Mouse (Mus musculus) limb, embryonic 11.5 days (tissue): ENCODE results near the gene Crcp. TPM values are rescaled to one million over a fixed set of nuclear protein-coding genes. Genes with fewer than 3 reads are reported as not detected.

Source experiments
- ATAC-seq: fragments of 200-750 bp; cut with Nextera tagmentation; 2 replicates; pipeline ENCODE4 v1.8.0; 2017; ENCODE audit warnings: low read depth; ENCODE audit not compliant: insufficient number of reproducible peaks, low FRiP score, low TSS enrichment
- DNase-seq: peaks from one replicate; pipeline ENCODE4 v3.0.0-alpha.2; 2015; ENCODE audit warnings: low spot score
- H3K27ac ChIP-seq: fragments of 300-500 bp; sonication (generic); replicated peaks from 2 replicates; pipeline ENCODE4 v1.5.1; 2014; ENCODE audit warnings: low read depth, mild to moderate bottlenecking, low read length
- H3K27me3 ChIP-seq: fragments of 300-500 bp; sonication (generic); 2 replicates; pipeline ENCODE4 v1.6.1; 2014; ENCODE audit warnings: mild to moderate bottlenecking, low read length, mixed read lengths; ENCODE audit not compliant: control insufficient read depth, insufficient read depth
- H3K36me3 ChIP-seq: fragments of 300-500 bp; sonication (generic); 2 replicates; pipeline ENCODE4 v1.6.1; 2014; ENCODE audit warnings: mild to moderate bottlenecking, low read length, moderate library complexity, mixed read lengths; ENCODE audit not compliant: control insufficient read depth, insufficient read depth
- H3K4me1 ChIP-seq: fragments of 300-500 bp; sonication (generic); 2 replicates; pipeline ENCODE4 v1.6.1; 2014; ENCODE audit warnings: low read length, mixed read lengths; ENCODE audit not compliant: control insufficient read depth, insufficient read depth
- H3K4me2 ChIP-seq: fragments of 300-500 bp; sonication (generic); 2 replicates; pipeline ENCODE4 v1.6.1; 2014; ENCODE audit warnings: low read depth, mild to moderate bottlenecking, moderate library complexity; ENCODE audit not compliant: severe bottlenecking
- H3K4me3 ChIP-seq: fragments of 300-500 bp; sonication (generic); 2 replicates; pipeline ENCODE4 v1.5.1; 2014; ENCODE audit warnings: low read depth, low read length
- H3K9ac ChIP-seq: fragments of 300-500 bp; sonication (generic); 2 replicates; pipeline ENCODE4 v1.6.1; 2014; ENCODE audit warnings: mild to moderate bottlenecking, low read length
- H3K9me3 ChIP-seq: fragments of 300-500 bp; sonication (generic); 2 replicates; pipeline ENCODE4 v1.6.1; 2016; ENCODE audit warnings: low read length; ENCODE audit not compliant: control insufficient read depth
- WGBS: fragments of 180-500 bp; shearing (Covaris S2); extraction: QIAGEN DNeasy Blood & Tissue Kit; methylation state at CpG from one replicate; pipeline ENCODE4 v1.1.7; 2014; 5-methylcytosine and 5-hydroxymethylcytosine counted together
- polyA plus RNA-seq: library from polyadenylated mRNA; unstranded; fragments of >200 nt; fragmentation: Nextera tagmentation; extraction: Ambion mirVana; gene quantifications from 2 replicates; pipeline ENCODE4 v1.2.1, GENCODE M21; 2014

Gene Crcp
- polyA plus RNA-seq, 1 experiment from 2014 or later = 29.6 TPM

DNA sequence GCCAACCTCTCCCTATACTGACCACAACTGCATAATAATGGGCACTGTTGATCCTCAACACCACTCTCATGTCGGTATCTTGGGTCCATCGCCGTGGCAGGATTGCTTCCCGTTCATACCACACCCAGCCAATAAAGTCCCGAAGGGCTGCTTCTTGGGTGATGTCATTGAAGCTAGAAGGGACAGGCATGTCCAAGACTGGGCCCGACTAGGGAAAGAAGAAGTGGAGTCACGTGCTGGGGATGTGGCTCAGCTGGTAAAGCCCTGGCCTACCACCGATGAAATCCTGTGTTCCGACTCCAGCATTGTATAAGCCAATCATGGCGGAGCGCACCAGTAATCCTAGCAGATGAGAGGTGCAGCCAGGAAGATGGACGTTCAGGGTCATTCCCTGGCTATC lies 28.4 kb upstream of the Crcp start:
- H3K4me2 ChIP-seq = no peak overlapping the region
- 93% methylated on average over 12 of the region's 12 CpGs for WGBS

DNA sequence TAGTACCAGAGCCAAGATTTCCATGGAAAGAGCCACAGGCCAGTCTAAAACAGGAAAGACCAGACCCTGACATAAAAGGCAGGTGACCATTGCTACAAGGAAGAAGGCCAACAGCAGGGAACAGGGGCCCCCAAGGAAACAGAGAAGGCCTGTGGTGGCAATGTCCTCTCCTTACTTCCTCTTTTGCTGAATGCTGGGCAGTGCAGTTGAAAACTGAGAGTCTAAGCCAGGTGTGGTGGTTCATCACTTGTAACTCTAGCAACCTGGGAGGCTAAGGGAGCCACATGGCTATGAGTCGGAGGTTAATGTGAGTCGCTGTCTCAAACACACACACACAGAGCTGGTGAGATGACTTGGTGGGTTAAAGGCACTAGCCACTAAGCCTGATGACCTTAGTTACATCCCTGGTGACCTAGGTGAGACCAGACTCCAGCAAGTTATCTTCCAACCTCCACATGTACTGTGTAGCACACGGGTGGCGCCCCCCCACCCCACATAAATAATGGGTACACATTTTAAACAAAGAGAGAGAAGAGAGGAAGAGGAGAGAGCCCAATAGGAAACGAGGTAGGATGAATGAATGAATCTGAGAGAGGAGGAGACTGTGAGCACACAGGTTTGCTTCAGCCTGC lies 27.6 kb upstream of the Crcp start:
- no peaks in the 10 kb centered on the region; the same call in 1 of the 2 replicates for H3K36me3 ChIP-seq
- peaks cover 7% of the 10 kb centered on the region for H3K4me1 ChIP-seq
- peak overlapping the region; percentile 77 for H3K9ac ChIP-seq
- no peak for ATAC-seq
- no peak overlapping the region for H3K27ac ChIP-seq
- H3K9me3 ChIP-seq = no peaks in the 10 kb centered on the region
- no peaks in the 10 kb centered on the region for H3K27me3 ChIP-seq
- peak overlapping the region; percentile 61 for H3K4me3 ChIP-seq
- no peak for DNase-seq
- peak overlapping the region; percentile 70 for H3K4me2 ChIP-seq
- 65% methylated on average over 5 of the region's 5 CpGs for WGBS

More for the DNA sequence above, 28.4 kb upstream of the Crcp start:
- Histone ChIP-seq H3K4me1 (peaks cover 7% of the 10 kb centered on the region), H3K9me3 (no peaks in the 10 kb centered on the region), H3K4me3 (no peak overlapping the region), H3K27me3 (no peaks in the 10 kb centered on the region), H3K27ac (no peak overlapping the region), H3K9ac (no peak overlapping the region), H3K36me3 (no peaks in the 10 kb centered on the region; the same call in 1 of the 2 replicates)
- no peak for ATAC-seq
- DNase-seq = no peak

DNA sequence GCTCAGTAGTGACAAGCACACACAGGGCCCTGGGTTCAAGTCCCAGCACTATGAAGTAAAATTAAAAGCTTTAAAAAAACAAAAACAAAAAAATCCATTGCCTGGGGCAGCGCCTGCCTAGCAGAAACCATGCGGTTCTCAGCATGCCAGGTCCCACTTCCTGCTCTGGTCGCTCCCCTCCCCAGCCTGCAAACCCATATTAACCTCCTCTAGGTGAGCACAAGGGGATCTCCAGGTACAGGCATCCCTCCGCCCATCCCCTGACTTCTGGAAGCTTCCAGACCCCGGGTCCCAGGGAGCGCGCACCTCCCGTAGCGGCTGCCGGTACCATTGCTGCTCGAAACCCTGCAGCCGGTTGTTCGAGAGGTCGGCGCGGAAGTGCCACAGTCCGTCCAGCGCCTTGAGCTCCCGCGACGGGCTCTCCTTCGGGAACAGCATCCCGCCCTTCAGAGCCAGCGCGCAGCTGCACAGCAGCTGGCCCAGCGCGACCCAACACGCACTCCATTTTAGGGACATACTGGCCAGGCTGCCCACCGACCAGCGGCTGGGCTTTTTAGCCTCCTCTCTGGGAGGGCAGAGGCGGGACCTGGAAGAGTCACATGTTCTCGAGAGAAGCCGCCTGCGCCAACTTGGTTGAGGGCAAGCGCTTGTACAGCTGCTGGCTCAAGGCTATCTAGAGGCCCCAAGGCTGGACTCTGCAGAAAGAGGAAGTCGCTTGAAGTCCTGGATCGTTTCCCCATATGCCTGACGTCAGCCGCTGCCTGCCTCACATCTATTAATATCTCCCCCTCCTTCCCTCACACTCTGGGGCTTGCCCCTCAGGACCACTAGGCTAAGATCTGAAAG lies 26.6 kb upstream of the Crcp start, which contains the start of gene Gusb:
Gene Gusb (minus strand): TSS at position 749 of the 846 bp plus-strand sequence.
- Histone ChIP-seq H3K9me3 (no peaks in the 10 kb centered on the region), H3K36me3 (no peaks in the 10 kb centered on the region; the same call in 1 of the 2 replicates), H3K4me3 (peak within 1 kb of the TSS; percentile 61), H3K4me1 (peaks cover 7% of the 10 kb centered on the region), H3K27ac (peak within 1 kb of the TSS; percentile 77), H3K9ac (peak within 1 kb of the TSS; percentile 77), H3K4me2 (peak within 1 kb of the TSS; percentile 70), H3K27me3 (no peaks in the 10 kb centered on the region)
- ATAC-seq = peak; percentile 77
- under 1% methylated on average over 39 of the region's 39 CpGs for WGBS
- peak; percentile 87 for DNase-seq

DNA sequence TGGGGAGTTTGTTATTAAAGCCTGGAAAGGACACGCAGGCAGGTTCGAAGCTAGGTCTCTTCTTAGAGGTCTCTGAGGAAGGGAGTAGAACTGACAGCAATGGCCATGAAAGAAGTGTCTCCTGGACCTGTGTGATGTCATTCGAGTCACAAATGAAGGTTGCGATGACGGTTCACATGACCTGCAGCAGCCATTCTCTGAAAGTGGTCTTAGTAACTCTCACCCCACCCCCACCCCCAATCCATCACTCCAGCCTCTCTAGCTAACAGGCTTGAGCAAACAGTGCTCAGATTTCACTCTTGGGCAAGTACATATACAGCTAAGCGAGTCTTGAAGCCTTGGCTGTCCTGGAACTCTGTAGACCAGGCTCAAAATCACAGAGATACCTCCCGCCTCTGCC lies 25.9 kb upstream of the Crcp start:
- 48% methylated on average over 7 of the region's 7 CpGs for WGBS
- no peak for DNase-seq
- Histone ChIP-seq H3K4me2 (peak overlapping the region; percentile 70; the same call in 1 of the 2 replicates), H3K27ac (peak overlapping the region; percentile 77), H3K9me3 (no peaks in the 10 kb centered on the region), H3K4me1 (peaks cover 7% of the 10 kb centered on the region), H3K36me3 (no peaks in the 10 kb centered on the region), H3K4me3 (peak overlapping the region; percentile 61; the same call in 1 of the 2 replicates), H3K9ac (no peak overlapping the region), H3K27me3 (no peaks in the 10 kb centered on the region)
- ATAC-seq = 0 out of 2 replicates have a peak, but pooled peaks have one; percentile 10

DNA sequence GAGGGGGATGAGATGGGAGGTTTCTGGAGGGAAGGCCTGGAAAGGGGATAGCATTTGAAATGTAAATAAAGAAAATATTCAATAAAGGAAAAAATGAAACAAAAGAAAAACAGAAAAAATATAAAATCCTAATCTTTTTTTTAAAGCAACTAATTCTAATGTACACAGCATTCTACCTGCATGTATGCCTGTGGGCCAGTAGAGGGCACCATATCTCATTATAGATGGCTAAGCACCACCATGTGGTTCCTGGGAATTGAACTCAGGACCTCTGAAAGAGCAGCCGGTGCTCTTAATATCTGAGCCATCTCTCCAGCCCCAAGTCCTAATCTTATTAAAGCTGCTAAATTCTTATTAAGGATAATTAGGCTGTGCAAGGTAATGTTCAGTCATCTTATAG lies 21.7 kb upstream of the Crcp start:
- ATAC-seq (no peak), DNase-seq (no peak)
- Histone ChIP-seq H3K27ac (no peak overlapping the region), H3K9me3 (peaks cover 3% of the 10 kb centered on the region; the same call in 1 of the 2 replicates), H3K36me3 (peaks cover 5% of the 10 kb centered on the region), H3K4me3 (no peak overlapping the region), H3K4me1 (no peaks in the 10 kb centered on the region), H3K27me3 (no peaks in the 10 kb centered on the region), H3K9ac (no peak overlapping the region), H3K4me2 (no peak overlapping the region)
- 90% methylated on average over 1 of the region's 1 CpGs for WGBS

DNA sequence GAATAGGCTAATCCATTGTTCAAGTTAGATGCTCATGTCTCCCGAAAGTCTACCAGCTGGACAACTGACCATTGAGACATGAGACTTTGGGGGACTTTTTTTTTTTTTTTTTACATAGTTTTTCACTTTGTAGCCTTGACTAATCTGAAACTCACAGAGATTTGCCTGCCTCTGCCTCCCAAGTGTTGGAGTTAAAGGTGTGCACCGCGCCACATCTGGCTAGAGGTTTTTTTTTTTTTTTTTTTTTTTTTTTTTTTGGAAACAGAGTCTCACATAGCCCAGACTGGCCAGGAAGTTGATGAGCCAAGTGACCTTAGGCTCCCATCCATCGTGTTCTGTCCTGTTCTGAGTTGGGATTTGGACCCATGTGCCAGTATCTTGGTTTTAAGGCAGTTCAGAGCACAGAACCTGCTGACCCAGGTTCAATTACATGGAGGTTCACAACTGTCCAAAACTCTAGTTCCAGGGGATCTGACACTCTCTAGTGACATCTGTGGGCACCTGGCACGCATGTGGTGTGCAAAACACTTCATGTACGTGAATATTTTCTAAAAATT lies 21.0 kb upstream of the Crcp start:
- H3K9me3 ChIP-seq = peaks cover 3% of the 10 kb centered on the region; the same call in 1 of the 2 replicates
- peaks cover 5% of the 10 kb centered on the region for H3K36me3 ChIP-seq
- WGBS = 84% methylated on average over 6 of the region's 6 CpGs
- H3K4me1 ChIP-seq = no peaks in the 10 kb centered on the region
- no peak overlapping the region for H3K4me2 ChIP-seq
- H3K9ac ChIP-seq = no peak overlapping the region
- no peak overlapping the region for H3K27ac ChIP-seq
- no peak for ATAC-seq
- no peaks in the 10 kb centered on the region for H3K27me3 ChIP-seq
- no peak for DNase-seq
- no peak overlapping the region for H3K4me3 ChIP-seq

DNA sequence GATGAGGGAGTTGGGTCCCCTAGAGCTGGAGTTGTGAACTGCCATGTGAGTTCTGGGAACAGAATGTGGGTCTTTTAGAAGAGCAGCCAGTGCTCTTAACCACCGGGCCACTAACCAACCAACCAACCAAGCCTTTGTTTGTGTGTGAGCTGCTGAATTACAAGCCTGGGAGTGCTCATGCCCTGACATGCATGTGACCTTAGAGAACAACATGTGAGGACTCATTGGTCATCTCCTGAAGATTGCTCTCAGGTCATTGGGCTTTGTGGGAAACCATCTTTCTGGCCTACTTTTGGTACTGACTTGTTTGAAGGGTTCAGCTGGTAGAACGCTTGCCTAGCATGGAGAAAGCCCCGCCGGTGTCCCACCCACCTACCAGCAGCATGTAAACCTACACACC lies 19.3 kb upstream of the Crcp start:
- Histone ChIP-seq H3K27ac (no peak overlapping the region), H3K9ac (no peak overlapping the region), H3K36me3 (peaks cover 5% of the 10 kb centered on the region), H3K4me2 (no peak overlapping the region), H3K9me3 (peaks cover 3% of the 10 kb centered on the region; the same call in 1 of the 2 replicates), H3K4me3 (no peak overlapping the region), H3K27me3 (no peaks in the 10 kb centered on the region), H3K4me1 (no peaks in the 10 kb centered on the region)
- no peak for DNase-seq
- WGBS = 90% methylated on average over 4 of the region's 4 CpGs
- no peak for ATAC-seq

DNA sequence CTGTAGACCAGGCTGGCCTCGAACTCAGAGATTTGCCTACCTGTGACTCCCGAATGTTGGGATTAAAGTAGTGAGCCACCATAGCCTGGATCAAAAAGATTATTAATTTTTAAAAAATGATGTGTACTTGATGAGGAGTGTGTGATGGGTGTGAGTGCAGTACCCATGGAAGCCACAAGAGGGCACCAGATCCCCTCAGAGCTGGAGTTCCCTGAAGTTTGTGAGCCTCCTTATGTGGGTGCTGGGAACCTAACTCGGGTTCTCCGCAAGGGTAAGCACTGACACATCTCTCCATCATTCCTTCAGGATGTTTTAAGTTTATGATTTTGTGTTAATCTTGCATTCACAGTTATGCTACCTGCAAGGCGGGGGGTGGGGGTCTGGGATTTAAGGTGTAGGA lies 18.1 kb upstream of the Crcp start:
- no peak overlapping the region for H3K4me2 ChIP-seq
- no peak overlapping the region for H3K9ac ChIP-seq
- H3K4me3 ChIP-seq = no peak overlapping the region
- H3K36me3 ChIP-seq = peaks cover 5% of the 10 kb centered on the region
- H3K27ac ChIP-seq = no peak overlapping the region
- H3K4me1 ChIP-seq = no peaks in the 10 kb centered on the region
- no peak for ATAC-seq
- H3K9me3 ChIP-seq = peaks cover 3% of the 10 kb centered on the region; the same call in 1 of the 2 replicates
- 92% methylated on average over 5 of the region's 5 CpGs for WGBS
- no peak for DNase-seq
- no peaks in the 10 kb centered on the region for H3K27me3 ChIP-seq
